Mouse (Mus musculus) spleen, adult 2 months (tissue): ENCODE measurements at regions not wholly inside any gene's neighbourhood (a gene's known extent, or its start where the extent isn't known, plus 50 kb on each side); places are given as distances from the start of the nearest gene placed in this dataset.

ENCODE experiments used
- CTCF ChIP-seq: fragments of 200-500 bp; IDR thresholded peaks from 2 replicates; pipeline ENCODE4 v1.5.1; 2011; ENCODE audit warnings: mild to moderate bottlenecking, inconsistent platforms; ENCODE audit not compliant: insufficient read depth, insufficient read length, insufficient replicate concordance; ENCODE audit errors: extremely low read depth
- POLR2A ChIP-seq: fragments of 200-500 bp; IDR thresholded peaks from 2 replicates; pipeline ENCODE4 v1.6.1; 2011; ENCODE audit warnings: low read depth, low read length, inconsistent platforms

DNA sequence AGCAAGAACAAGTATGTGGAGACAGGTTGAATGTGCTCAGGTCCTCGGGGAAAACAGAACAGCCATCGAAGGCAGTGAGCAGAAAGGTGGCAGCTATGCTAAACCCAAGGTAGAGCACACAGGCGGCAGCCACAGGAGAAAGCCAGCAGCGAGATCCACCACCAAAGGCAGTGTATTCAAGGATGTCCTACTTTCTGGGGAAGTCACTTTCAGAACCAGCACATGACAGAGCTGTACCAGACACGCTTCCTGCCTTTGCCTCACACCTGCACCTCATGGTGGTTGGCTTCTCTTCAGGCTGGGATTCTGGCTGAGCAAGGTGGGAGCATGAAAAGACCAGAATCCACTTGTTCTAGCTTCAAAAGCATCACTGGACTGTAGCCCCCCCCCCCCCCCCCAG is 168.0 kb downstream of the Cdh26 start:
- TF ChIP-seq CTCF = no peak
- no peak for TF ChIP-seq POLR2A
